Mouse (Mus musculus) midbrain, embryonic 16.5 days (tissue): ENCODE data around the gene Tnfsf8. TPM values are rescaled to one million over a fixed set of nuclear protein-coding genes. Genes with fewer than 3 reads are reported as not detected.

Source experiments
- ATAC-seq: fragments of 200-750 bp; cut with Nextera tagmentation; 2 replicates; pipeline ENCODE4 v1.8.0; 2017; ENCODE audit warnings: moderate TSS enrichment
- H3K27ac ChIP-seq: fragments of 300-500 bp; sonication (generic); 2 replicates; pipeline ENCODE4 v1.5.1; 2014; ENCODE audit warnings: mild to moderate bottlenecking, low read length, mixed read lengths
- H3K27me3 ChIP-seq: fragments of 300-500 bp; sonication (generic); 2 replicates; pipeline ENCODE4 v1.6.1; 2014; ENCODE audit warnings: low read depth, low read length, mixed read lengths; ENCODE audit not compliant: control insufficient read depth, insufficient read depth
- H3K36me3 ChIP-seq: fragments of 300-500 bp; sonication (generic); 2 replicates; pipeline ENCODE4 v1.6.1; 2014; ENCODE audit warnings: mild to moderate bottlenecking, low read length, moderate library complexity, mixed read lengths; ENCODE audit not compliant: control insufficient read depth, insufficient read depth
- H3K4me1 ChIP-seq: fragments of 300-500 bp; sonication (generic); 2 replicates; pipeline ENCODE4 v1.6.1; 2014; ENCODE audit warnings: mild to moderate bottlenecking, low read length, mixed read lengths; ENCODE audit not compliant: control insufficient read depth, insufficient read depth
- H3K4me2 ChIP-seq: fragments of 300-500 bp; sonication (generic); 2 replicates; pipeline ENCODE4 v1.6.1; 2014; ENCODE audit warnings: mild to moderate bottlenecking, low read length, mixed read lengths
- H3K4me3 ChIP-seq: fragments of 300-500 bp; sonication (generic); 2 replicates; pipeline ENCODE4 v1.5.1; 2014; ENCODE audit warnings: low read depth, mild to moderate bottlenecking, low read length, moderate library complexity, mixed read lengths
- H3K9ac ChIP-seq: fragments of 300-500 bp; sonication (generic); 2 replicates; pipeline ENCODE4 v1.6.1; 2014; ENCODE audit warnings: low read depth, low read length, mixed read lengths
- H3K9me3 ChIP-seq: fragments of 300-500 bp; sonication (generic); replicated peaks from 2 replicates; pipeline ENCODE4 v1.6.1; 2014; ENCODE audit warnings: mild to moderate bottlenecking, low read length, mixed read lengths; ENCODE audit not compliant: control insufficient read depth, poor library complexity, severe bottlenecking
- WGBS: fragments of 180-500 bp; shearing (Covaris S2); extraction: QIAGEN DNeasy Blood & Tissue Kit; methylation state at CpG from one replicate; pipeline ENCODE4 v1.1.7; 2014; 5-methylcytosine and 5-hydroxymethylcytosine counted together
- polyA plus RNA-seq: library from polyadenylated mRNA; unstranded; fragments of >200 nt; fragmentation: Nextera tagmentation; extraction: Ambion mirVana; gene quantifications from 2 replicates; pipeline ENCODE4 v1.2.1, GENCODE M21; 2015

The Tnfsf8 gene
- polyA plus RNA-seq, 1 experiment from 2014 or later: not detected

- no peaks in the 10 kb centered on the region for H3K36me3 ChIP-seq
- no peak overlapping the region for H3K27ac ChIP-seq
- no peak overlapping the region for H3K4me2 ChIP-seq
- no peaks in the 10 kb centered on the region for H3K9me3 ChIP-seq
- H3K27me3 ChIP-seq: no peaks in the 10 kb centered on the region
- WGBS: 86% methylated on average over 1 of the region's 1 CpGs
- ATAC-seq: no peak
- no peak overlapping the region for H3K9ac ChIP-seq
- H3K4me3 ChIP-seq: no peak overlapping the region
- no peaks in the 10 kb centered on the region for H3K4me1 ChIP-seq
Measured at GRCm38 (mm10) chr4:63798083-63798482, 63.1 kb downstream of the Tnfsf8 start.

GRCm38 (mm10) chr4:63796527-63796926, 64.6 kb downstream of the Tnfsf8 start:
- Histone ChIP-seq H3K36me3 (no peaks in the 10 kb centered on the region), H3K4me2 (no peak overlapping the region), H3K9me3 (no peaks in the 10 kb centered on the region), H3K9ac (no peak overlapping the region), H3K27me3 (no peaks in the 10 kb centered on the region), H3K4me3 (no peak overlapping the region), H3K4me1 (no peaks in the 10 kb centered on the region), H3K27ac (no peak overlapping the region)
- WGBS: 85% methylated on average over 1 of the region's 1 CpGs
- ATAC-seq: no peak

- H3K9me3 ChIP-seq: no peaks in the 10 kb centered on the region
- H3K4me3 ChIP-seq: no peak overlapping the region
- H3K9ac ChIP-seq: no peak overlapping the region
- WGBS: 94% methylated on average over 3 of the region's 3 CpGs
- H3K27ac ChIP-seq: no peak overlapping the region
- no peak for ATAC-seq
- H3K4me1 ChIP-seq: no peaks in the 10 kb centered on the region
- H3K4me2 ChIP-seq: no peak overlapping the region
- H3K36me3 ChIP-seq: no peaks in the 10 kb centered on the region
- H3K27me3 ChIP-seq: no peaks in the 10 kb centered on the region
Measured at GRCm38 (mm10) chr4:63792328-63792727, 68.8 kb downstream of the Tnfsf8 start.

GRCm38 (mm10) chr4:63785466-63785865, 75.7 kb downstream of the Tnfsf8 start:
- Histone ChIP-seq H3K36me3 (no peaks in the 10 kb centered on the region), H3K4me1 (no peaks in the 10 kb centered on the region), H3K4me2 (no peak overlapping the region), H3K9me3 (no peaks in the 10 kb centered on the region), H3K9ac (no peak overlapping the region), H3K27me3 (no peaks in the 10 kb centered on the region), H3K27ac (no peak overlapping the region), H3K4me3 (no peak overlapping the region)
- ATAC-seq: no peak
- WGBS: 80% methylated on average over 2 of the region's 2 CpGs

GRCm38 (mm10) chr4:63783826-63784225, 77.3 kb downstream of the Tnfsf8 start:
- Histone ChIP-seq H3K27ac (no peak overlapping the region), H3K4me1 (no peaks in the 10 kb centered on the region), H3K9ac (no peak overlapping the region), H3K36me3 (no peaks in the 10 kb centered on the region), H3K9me3 (no peaks in the 10 kb centered on the region), H3K4me3 (no peak overlapping the region), H3K27me3 (no peaks in the 10 kb centered on the region), H3K4me2 (no peak overlapping the region)
- 91% methylated on average over 5 of the region's 5 CpGs for WGBS
- no peak for ATAC-seq

- Histone ChIP-seq H3K9ac (no peak overlapping the region), H3K4me2 (no peak overlapping the region), H3K36me3 (no peaks in the 10 kb centered on the region), H3K27me3 (no peaks in the 10 kb centered on the region), H3K4me1 (no peaks in the 10 kb centered on the region), H3K9me3 (no peaks in the 10 kb centered on the region), H3K27ac (no peak overlapping the region), H3K4me3 (no peak overlapping the region)
- 66% methylated on average over 7 of the region's 7 CpGs for WGBS
- peak; percentile 62 for ATAC-seq
Measured at GRCm38 (mm10) chr4:63782970-63783613, 78.1 kb downstream of the Tnfsf8 start.

Other genes starting within 250 kb of the Tnfsf8 start
- gene Tex48, start 238.9 kb downstream of the Tnfsf8 start, polyA plus RNA-seq: not detected in 2 replicates
- not detected in 2 replicates for gene Gm11214, start 198.0 kb downstream of the Tnfsf8 start, polyA plus RNA-seq
- not detected in 2 replicates for gene Tnfsf15, start 116.2 kb downstream of the Tnfsf8 start, polyA plus RNA-seq
- 49.8 and 64.2 TPM in 2 replicates for gene Tnc, start 185.7 kb upstream of the Tnfsf8 start, polyA plus RNA-seq